Mouse (Mus musculus) stomach, postnatal 0 days (tissue): ENCODE measurements around the gene Polrmt.

Experiments
- CTCF ChIP-seq: IDR thresholded peaks from 2 replicates; pipeline ENCODE4 v1.5.1; 2016; ENCODE audit warnings: antibody characterized with exemption, low read depth, mild to moderate bottlenecking, moderate library complexity
- EP300 ChIP-seq: optimal IDR thresholded peaks from 2 replicates; pipeline ENCODE3; 2016; ENCODE audit warnings: antibody characterized with exemption

DNA sequence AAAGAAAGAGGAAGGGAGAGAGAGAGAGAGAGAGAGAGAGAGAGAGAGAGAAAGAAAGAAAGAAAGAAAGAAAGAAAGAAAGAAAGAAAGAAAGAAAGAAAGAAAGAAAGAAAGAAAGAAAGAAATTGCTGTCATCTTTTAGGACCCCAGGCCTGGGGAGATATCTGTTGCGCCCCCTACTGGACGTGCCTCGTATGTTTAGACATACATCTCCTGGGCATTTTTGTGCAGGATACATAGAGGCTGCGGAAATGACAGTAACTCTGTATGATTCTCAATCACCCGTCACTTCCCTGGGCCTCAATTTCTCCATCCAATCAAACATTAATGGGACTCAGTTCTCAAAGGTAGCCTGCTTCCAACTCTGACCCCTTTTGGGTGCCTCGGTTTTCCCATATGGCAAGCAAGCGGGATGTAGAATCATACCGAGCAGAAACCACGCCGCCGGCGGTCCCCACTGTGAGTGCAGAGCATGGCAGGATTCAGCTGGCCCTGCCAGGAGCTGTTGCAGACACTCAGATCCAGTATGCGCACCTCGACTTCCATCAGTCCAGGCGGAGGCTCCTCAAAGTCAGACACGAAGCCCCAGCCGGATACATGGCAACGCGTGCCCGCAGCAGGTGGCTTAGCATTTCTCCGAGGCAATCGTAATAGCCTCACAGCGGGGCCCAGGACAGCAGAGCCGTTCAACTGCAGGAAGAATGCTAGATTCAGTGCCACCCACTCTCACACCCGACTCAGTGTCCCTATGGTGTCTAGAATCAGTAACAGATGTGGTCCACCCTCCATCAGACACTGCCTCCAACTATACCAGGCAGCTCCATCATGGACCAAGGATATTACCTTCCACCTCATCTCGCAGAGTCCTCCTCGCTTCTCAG, 37.8 kb upstream of the Polrmt start:
- TF ChIP-seq CTCF (peak; percentile 68), EP300 (no peak)
